Mouse (Mus musculus): Measurements from ENCODE around the gene Kif5c. TPM values are rescaled to one million over a fixed set of nuclear protein-coding genes. Genes with fewer than 3 reads are reported as not detected.

Kif5c gene
- polyA plus RNA-seq, 1 experiment from 2014 or later: 96.4 TPM

DNA sequence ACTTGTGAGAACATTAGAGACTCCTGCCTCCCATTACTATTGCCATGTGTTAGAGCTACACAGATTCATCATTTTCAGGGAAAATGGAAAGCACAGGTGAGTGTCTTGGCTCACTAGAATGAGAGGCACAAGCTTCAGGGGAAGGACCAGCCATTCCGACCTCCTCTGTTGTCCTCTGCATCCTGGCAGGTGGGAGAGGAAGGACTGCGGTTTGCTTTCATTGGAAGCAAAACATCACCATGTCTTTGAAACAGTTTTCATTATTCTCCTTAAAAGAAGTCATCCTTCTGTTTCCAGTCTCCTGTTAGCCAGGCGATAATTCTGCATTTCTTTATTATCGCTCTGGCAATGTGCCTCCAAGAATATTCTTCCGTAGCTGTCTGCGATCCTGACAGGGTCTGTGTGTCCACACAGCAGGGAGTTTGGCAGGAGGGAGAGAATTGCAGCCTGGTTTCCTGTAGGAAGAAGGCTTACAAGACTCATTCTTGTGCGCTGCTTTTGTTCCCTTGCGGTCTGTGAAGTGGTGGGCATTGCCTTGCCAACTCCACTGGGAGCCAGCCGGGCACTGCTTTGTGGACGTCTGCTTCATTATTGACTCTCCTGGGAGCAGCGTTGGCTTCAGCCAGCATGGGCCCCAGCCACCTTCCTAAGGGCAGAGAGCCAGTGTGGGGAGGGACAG lies 36.2 kb downstream of the Kif5c start:
- H3K4me2 ChIP-seq: no peak overlapping the region
- peaks cover 7% of the 10 kb centered on the region; the same call in 1 of the 2 replicates for H3K4me1 ChIP-seq (ENCODE audit: control insufficient read depth, insufficient read depth, low read length)
- no peak overlapping the region for H3K27ac ChIP-seq (ENCODE audit: low read depth, low read length)
- H3K27me3 ChIP-seq (ENCODE audit: control insufficient read depth, insufficient read depth, low read length): no peaks in the 10 kb centered on the region
- no peak overlapping the region for H3K4me3 ChIP-seq (ENCODE audit: low read depth, low read length)
- ATAC-seq (ENCODE audit: low FRiP score) (no peak), DNase-seq (ENCODE audit: low spot score, missing footprints) (peak; percentile 82)
- H3K9me3 ChIP-seq (ENCODE audit: control insufficient read depth, low read length): no peaks in the 10 kb centered on the region
- no peak overlapping the region for H3K9ac ChIP-seq (ENCODE audit: low read length)
- WGBS: 67% methylated on average over 11 of the region's 11 CpGs
- H3K36me3 ChIP-seq (ENCODE audit: control insufficient read depth, insufficient read depth, low read length): no peaks in the 10 kb centered on the region

DNA sequence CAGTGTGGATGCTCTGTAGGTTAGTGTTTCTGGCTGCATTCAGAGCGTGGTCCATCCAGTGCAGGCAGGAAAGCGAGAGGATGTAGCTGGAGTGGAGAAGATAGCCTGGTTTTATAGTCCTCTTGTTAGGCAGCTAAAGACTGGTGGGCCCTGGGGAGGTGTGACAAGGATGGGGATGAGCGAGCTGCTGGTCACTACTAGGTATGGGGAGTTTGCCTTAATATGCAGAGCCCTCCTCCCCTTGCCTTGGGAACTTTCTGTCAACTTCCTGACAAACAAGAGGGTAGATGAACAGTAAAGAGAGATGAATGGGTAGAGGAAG lies 36.7 kb downstream of the Kif5c start:
- H3K4me1 ChIP-seq (ENCODE audit: control insufficient read depth, insufficient read depth, low read length): peaks cover 7% of the 10 kb centered on the region; the same call in 1 of the 2 replicates
- H3K4me2 ChIP-seq: no peak overlapping the region
- no peak overlapping the region for H3K4me3 ChIP-seq (ENCODE audit: low read depth, low read length)
- H3K27me3 ChIP-seq (ENCODE audit: control insufficient read depth, insufficient read depth, low read length): no peaks in the 10 kb centered on the region
- no peaks in the 10 kb centered on the region for H3K9me3 ChIP-seq (ENCODE audit: control insufficient read depth, low read length)
- DNase-seq (ENCODE audit: low spot score, missing footprints) (no peak), ATAC-seq (ENCODE audit: low FRiP score) (no peak)
- H3K9ac ChIP-seq (ENCODE audit: low read length): no peak overlapping the region
- no peaks in the 10 kb centered on the region for H3K36me3 ChIP-seq (ENCODE audit: control insufficient read depth, insufficient read depth, low read length)
- no peak overlapping the region for H3K27ac ChIP-seq (ENCODE audit: low read depth, low read length)
- 85% methylated on average over 3 of the region's 3 CpGs for WGBS

DNA sequence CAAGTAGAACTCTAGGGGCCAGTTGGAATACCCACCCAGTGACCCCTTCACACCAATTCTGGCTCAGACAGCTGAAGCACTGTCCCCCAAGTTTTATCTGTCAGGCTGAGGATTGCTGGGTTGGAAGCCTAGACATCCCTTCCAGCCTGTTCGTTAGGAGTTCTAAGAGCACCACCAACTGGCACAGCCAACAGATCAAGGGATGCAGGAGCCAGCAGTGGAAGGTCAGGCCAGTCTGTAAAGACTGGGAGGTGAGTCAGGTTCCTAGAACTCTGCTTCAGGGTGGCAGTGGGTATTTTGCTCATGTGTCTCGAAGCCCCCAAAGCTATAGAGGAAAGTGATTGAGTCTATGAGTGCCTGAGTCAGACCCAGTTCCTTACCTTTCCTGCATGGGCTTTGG lies 37.9 kb downstream of the Kif5c start:
- DNase-seq (ENCODE audit: low spot score, missing footprints) (peak; percentile 49), ATAC-seq (ENCODE audit: low FRiP score) (no peak)
- peaks cover 7% of the 10 kb centered on the region; the same call in 1 of the 2 replicates for H3K4me1 ChIP-seq (ENCODE audit: control insufficient read depth, insufficient read depth, low read length)
- H3K9me3 ChIP-seq (ENCODE audit: control insufficient read depth, low read length): no peaks in the 10 kb centered on the region
- H3K27me3 ChIP-seq (ENCODE audit: control insufficient read depth, insufficient read depth, low read length): no peaks in the 10 kb centered on the region
- H3K36me3 ChIP-seq (ENCODE audit: control insufficient read depth, insufficient read depth, low read length): no peaks in the 10 kb centered on the region
- H3K4me3 ChIP-seq (ENCODE audit: low read depth, low read length): no peak overlapping the region
- WGBS: 89% methylated on average over 2 of the region's 2 CpGs
- no peak overlapping the region for H3K4me2 ChIP-seq
- no peak overlapping the region for H3K27ac ChIP-seq (ENCODE audit: low read depth, low read length)
- no peak overlapping the region for H3K9ac ChIP-seq (ENCODE audit: low read length)

DNA sequence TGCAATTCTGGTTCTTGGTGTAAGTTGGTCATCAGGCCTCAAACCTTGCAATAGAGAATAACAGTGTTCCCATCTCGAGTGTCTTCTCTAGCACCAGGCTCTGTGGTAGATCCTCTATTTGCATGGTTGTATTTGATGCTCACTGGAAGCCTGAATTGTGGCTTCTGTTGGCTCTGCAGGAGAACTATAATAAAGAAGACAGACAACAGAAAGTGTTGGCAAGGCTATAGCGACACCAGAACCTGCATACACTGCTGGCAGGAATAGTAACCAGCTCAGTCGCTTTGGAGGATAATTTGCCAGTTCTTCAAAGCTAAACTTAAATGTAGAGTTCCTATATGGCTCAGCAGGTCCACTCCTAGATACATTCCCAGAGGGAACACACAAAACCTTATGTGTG lies 38.6 kb downstream of the Kif5c start:
- no peaks in the 10 kb centered on the region for H3K9me3 ChIP-seq (ENCODE audit: control insufficient read depth, low read length)
- no peak overlapping the region for H3K27ac ChIP-seq (ENCODE audit: low read depth, low read length)
- no peak overlapping the region for H3K9ac ChIP-seq (ENCODE audit: low read length)
- ATAC-seq (ENCODE audit: low FRiP score): no peak
- no peak for DNase-seq (ENCODE audit: low spot score, missing footprints)
- H3K36me3 ChIP-seq (ENCODE audit: control insufficient read depth, insufficient read depth, low read length): no peaks in the 10 kb centered on the region
- no peaks in the 10 kb centered on the region for H3K27me3 ChIP-seq (ENCODE audit: control insufficient read depth, insufficient read depth, low read length)
- WGBS: 89% methylated on average over 3 of the region's 3 CpGs
- peaks cover 7% of the 10 kb centered on the region; the same call in 1 of the 2 replicates for H3K4me1 ChIP-seq (ENCODE audit: control insufficient read depth, insufficient read depth, low read length)
- H3K4me3 ChIP-seq (ENCODE audit: low read depth, low read length): no peak overlapping the region
- no peak overlapping the region for H3K4me2 ChIP-seq

DNA sequence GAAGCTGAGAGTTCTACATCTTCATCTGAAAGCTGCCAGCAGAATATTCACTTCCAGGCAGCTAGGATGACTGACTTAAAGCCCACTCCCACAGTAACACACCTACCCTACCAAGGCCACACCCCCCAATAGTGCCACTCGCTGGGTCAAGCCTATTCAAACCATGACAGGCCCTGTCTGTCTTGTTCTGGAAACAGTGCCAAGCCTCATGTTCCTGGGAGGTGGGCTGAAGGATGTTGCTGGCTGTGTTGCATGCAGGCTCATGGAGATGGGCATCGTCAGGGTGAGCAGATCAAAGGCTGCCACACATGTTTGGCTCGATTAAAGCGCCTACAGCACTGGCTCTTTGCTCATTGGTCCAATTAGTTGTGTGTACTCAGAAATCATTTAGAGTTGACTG lies 39.9 kb downstream of the Kif5c start:
- ATAC-seq (ENCODE audit: low FRiP score): no peak

DNA sequence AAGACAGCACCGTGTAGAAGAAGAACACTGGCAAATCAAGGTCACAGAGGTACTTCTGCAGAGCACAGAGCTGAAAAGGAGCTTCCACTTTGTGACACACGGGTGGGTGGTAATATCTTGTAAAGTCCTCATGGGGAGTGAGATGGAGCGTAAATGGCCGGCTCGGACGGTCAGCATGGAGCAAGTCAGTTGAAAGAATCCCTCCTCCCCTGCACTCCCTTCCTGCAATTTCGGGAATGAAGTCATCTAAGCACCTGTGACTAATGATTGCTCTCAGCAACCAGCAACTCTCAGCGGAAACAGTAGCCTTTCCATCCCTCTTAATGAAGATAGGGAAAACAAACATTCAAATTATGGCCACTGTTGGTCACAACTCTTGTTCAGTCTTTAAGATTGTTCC lies 40.9 kb downstream of the Kif5c start:
- no peaks in the 10 kb centered on the region for H3K9me3 ChIP-seq (ENCODE audit: control insufficient read depth, low read length)
- H3K9ac ChIP-seq (ENCODE audit: low read length): no peak overlapping the region
- no peak overlapping the region for H3K4me2 ChIP-seq
- peaks cover 7% of the 10 kb centered on the region; the same call in 1 of the 2 replicates for H3K4me1 ChIP-seq (ENCODE audit: control insufficient read depth, insufficient read depth, low read length)
- peak; percentile 79 for DNase-seq (ENCODE audit: low spot score, missing footprints)
- no peak overlapping the region for H3K27ac ChIP-seq (ENCODE audit: low read depth, low read length)
- ATAC-seq (ENCODE audit: low FRiP score): no peak
- WGBS: 57% methylated on average over 8 of the region's 8 CpGs
- no peaks in the 10 kb centered on the region for H3K27me3 ChIP-seq (ENCODE audit: control insufficient read depth, insufficient read depth, low read length)
- H3K4me3 ChIP-seq (ENCODE audit: low read depth, low read length): no peak overlapping the region
- no peaks in the 10 kb centered on the region for H3K36me3 ChIP-seq (ENCODE audit: control insufficient read depth, insufficient read depth, low read length)

More for the DNA sequence above, 39.9 kb downstream of the Kif5c start:
- no peak overlapping the region for H3K4me2 ChIP-seq
- H3K27me3 ChIP-seq (ENCODE audit: control insufficient read depth, insufficient read depth, low read length): no peaks in the 10 kb centered on the region
- no peaks in the 10 kb centered on the region for H3K36me3 ChIP-seq (ENCODE audit: control insufficient read depth, insufficient read depth, low read length)
- WGBS: 87% methylated on average over 4 of the region's 4 CpGs
- no peak overlapping the region for H3K9ac ChIP-seq (ENCODE audit: low read length)
- H3K4me3 ChIP-seq (ENCODE audit: low read depth, low read length): no peak overlapping the region
- DNase-seq (ENCODE audit: low spot score, missing footprints): peak; percentile 44
- H3K9me3 ChIP-seq (ENCODE audit: control insufficient read depth, low read length): no peaks in the 10 kb centered on the region
- H3K27ac ChIP-seq (ENCODE audit: low read depth, low read length): no peak overlapping the region
- peaks cover 7% of the 10 kb centered on the region; the same call in 1 of the 2 replicates for H3K4me1 ChIP-seq (ENCODE audit: control insufficient read depth, insufficient read depth, low read length)

DNA sequence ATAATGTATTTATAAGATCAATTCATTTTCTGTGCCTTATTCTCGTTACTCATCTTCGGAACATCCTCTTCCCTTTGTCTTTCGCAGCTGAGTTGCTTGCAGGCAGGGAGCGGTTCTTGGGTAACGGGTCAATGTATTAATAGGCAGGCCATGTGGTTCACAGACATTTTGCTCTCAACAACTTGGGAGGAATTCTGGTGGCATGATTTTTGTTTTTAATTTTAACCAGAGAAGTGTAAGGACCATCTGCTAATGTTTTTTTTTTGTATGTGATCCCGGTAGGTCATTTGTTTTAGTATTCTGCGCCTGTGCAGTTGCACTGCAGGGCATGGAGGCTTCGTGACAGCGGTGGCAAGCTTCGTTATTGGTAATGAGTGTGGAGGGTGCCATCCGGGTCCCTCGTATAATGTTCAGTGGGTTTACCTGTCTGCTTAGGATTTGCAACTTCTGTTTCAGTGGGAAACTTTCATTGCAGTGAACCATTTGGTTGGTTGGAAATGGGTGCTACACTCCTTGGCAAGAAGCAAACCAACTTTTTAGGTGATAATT lies 41.4 kb downstream of the Kif5c start:
- 88% methylated on average over 12 of the region's 12 CpGs for WGBS
- no peaks in the 10 kb centered on the region for H3K9me3 ChIP-seq (ENCODE audit: control insufficient read depth, low read length)
- DNase-seq (ENCODE audit: low spot score, missing footprints) (no peak), ATAC-seq (ENCODE audit: low FRiP score) (no peak)
- H3K4me3 ChIP-seq (ENCODE audit: low read depth, low read length): no peak overlapping the region
- H3K27me3 ChIP-seq (ENCODE audit: control insufficient read depth, insufficient read depth, low read length): no peaks in the 10 kb centered on the region
- H3K4me2 ChIP-seq: no peak overlapping the region
- H3K27ac ChIP-seq (ENCODE audit: low read depth, low read length): no peak overlapping the region
- no peak overlapping the region for H3K9ac ChIP-seq (ENCODE audit: low read length)
- no peaks in the 10 kb centered on the region for H3K36me3 ChIP-seq (ENCODE audit: control insufficient read depth, insufficient read depth, low read length)
- 0 out of 2 replicates have a peak, but pooled peaks cover 5% of the 10 kb centered on the region for H3K4me1 ChIP-seq (ENCODE audit: control insufficient read depth, insufficient read depth, low read length)

DNA sequence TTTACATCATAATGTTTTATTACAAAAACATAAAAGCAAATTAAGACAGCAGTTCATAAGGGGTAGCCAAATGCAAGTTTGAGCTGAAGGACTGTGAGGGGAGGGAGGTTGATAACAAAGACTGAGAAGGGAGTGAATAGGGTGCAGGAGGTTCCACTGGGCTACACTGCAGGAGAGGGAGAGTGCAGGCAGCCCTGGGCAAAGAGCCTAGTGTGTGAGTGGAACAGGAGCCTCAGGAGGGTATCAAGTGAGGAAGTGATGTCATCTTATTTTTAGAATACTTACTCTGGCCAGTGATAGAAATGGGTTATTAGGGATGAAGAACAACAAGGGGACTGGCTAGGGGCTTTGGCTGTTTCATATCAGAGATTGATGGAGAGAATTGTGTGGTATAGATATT lies 42.2 kb downstream of the Kif5c start:
- no peak for ATAC-seq (ENCODE audit: low FRiP score)
- Histone ChIP-seq H3K9me3 (ENCODE audit: control insufficient read depth, low read length) (no peaks in the 10 kb centered on the region), H3K36me3 (ENCODE audit: control insufficient read depth, insufficient read depth, low read length) (no peaks in the 10 kb centered on the region), H3K4me1 (ENCODE audit: control insufficient read depth, insufficient read depth, low read length) (0 out of 2 replicates have a peak, but pooled peaks cover 2% of the 10 kb centered on the region), H3K27me3 (ENCODE audit: control insufficient read depth, insufficient read depth, low read length) (no peaks in the 10 kb centered on the region), H3K9ac (ENCODE audit: low read length) (no peak overlapping the region), H3K4me3 (ENCODE audit: low read depth, low read length) (no peak overlapping the region), H3K27ac (ENCODE audit: low read depth, low read length) (no peak overlapping the region), H3K4me2 (no peak overlapping the region)
- DNase-seq (ENCODE audit: low spot score, missing footprints): peak; percentile 39

DNA sequence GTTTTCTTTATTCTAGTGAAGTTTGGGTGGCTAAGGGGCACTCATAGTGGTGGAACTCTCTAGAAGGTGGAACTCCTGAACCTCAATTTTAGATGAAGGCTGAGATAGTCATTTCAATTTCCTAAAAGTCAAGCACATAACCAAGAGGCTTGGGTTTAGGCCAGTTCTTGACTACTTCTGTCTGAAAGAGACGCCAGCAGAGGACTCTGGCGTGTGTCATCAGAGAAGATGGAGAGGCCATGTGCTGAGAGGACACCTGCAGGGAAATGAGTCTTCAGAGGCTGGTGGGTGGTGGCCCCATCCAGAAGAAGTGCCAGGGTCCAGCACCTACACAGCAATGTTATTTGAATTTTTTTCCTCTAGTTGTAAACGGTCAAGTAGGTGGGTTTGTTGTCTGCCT lies 42.8 kb downstream of the Kif5c start:
- ATAC-seq (ENCODE audit: low FRiP score) (no peak), DNase-seq (ENCODE audit: low spot score, missing footprints) (peak; percentile 72)
- Histone ChIP-seq H3K4me1 (ENCODE audit: control insufficient read depth, insufficient read depth, low read length) (0 out of 2 replicates have a peak, but pooled peaks cover 2% of the 10 kb centered on the region), H3K27me3 (ENCODE audit: control insufficient read depth, insufficient read depth, low read length) (no peaks in the 10 kb centered on the region), H3K9ac (ENCODE audit: low read length) (no peak overlapping the region), H3K36me3 (ENCODE audit: control insufficient read depth, insufficient read depth, low read length) (no peaks in the 10 kb centered on the region), H3K9me3 (ENCODE audit: control insufficient read depth, low read length) (no peaks in the 10 kb centered on the region), H3K4me2 (no peak overlapping the region), H3K4me3 (ENCODE audit: low read depth, low read length) (no peak overlapping the region), H3K27ac (ENCODE audit: low read depth, low read length) (no peak overlapping the region)
- WGBS: 95% methylated on average over 3 of the region's 3 CpGs
